Comparison of ENCODE assay signal across 8 mouse cellular contexts in genomic region chr10:7590234-7590689, GRCm38 (mm10). TPM values are rescaled to one million over a fixed set of nuclear protein-coding genes. Genes with fewer than 3 reads are reported as not detected.
A peak's percentile ranks its signal among the peaks of the same experiment; 100 is the strongest.
DNase-seq lines count a peak whose midpoint lies in the region; ATAC-seq and TF ChIP-seq lines count a peak whose summit lies in the region.

No protein-coding gene starts in this region.

- TF ChIP-seq POLR2A in heart, adult 2 months (IDR thresholded peaks at IDR 0.05; ENCODE audit: insufficient read depth, low read depth, low read length), result no peak
- TF ChIP-seq POLR2A in testis, adult 2 months (IDR thresholded peaks at IDR 0.05; ENCODE audit: control insufficient read depth, low read depth, low read length), result no peak

- peak overlapping the region; percentile 47 for H3K9ac ChIP-seq in heart, adult 2 months (ENCODE audit: low read depth, low read length)
- H3K9ac ChIP-seq in hindbrain, embryonic 15.5 days, result peak overlapping the region; percentile 75
- H3K9ac ChIP-seq in midbrain, embryonic 15.5 days, result peak overlapping the region; percentile 83

- no peaks in the 10 kb centered on the region for H3K36me3 ChIP-seq in heart, adult 2 months (ENCODE audit: control insufficient read depth, insufficient read depth, low read length)
- H3K36me3 ChIP-seq in testis, adult 2 months (ENCODE audit: control insufficient read depth, insufficient read depth, low read length), result no peaks in the 10 kb centered on the region; the same call in 1 of the 2 replicates
- H3K36me3 ChIP-seq in hindbrain, embryonic 15.5 days, result no peaks in the 10 kb centered on the region
- H3K36me3 ChIP-seq in midbrain, embryonic 15.5 days (replicated peaks), result no peaks in the 10 kb centered on the region

- H3K9me3 ChIP-seq in hindbrain, embryonic 15.5 days, result no peaks in the 10 kb centered on the region
- H3K9me3 ChIP-seq in midbrain, embryonic 15.5 days, result no peaks in the 10 kb centered on the region

- no peak for TF ChIP-seq EP300 in heart, adult 2 months (IDR thresholded peaks at IDR 0.05; ENCODE audit: insufficient read depth, low read depth, low read length)

- DNase-seq in heart, adult 2 months, result no peak
- DNase-seq in heart, adult 18-20 months, result no peak
- DNase-seq in testis, postnatal 10 days (ENCODE audit: low spot score), result no peak
- DNase-seq in frontal cortex, postnatal 36 days (ENCODE audit: low spot score in 2 of 2), result no peak
- DNase-seq in urinary bladder, postnatal 25 days (ENCODE audit: low spot score), result no peak

- peak overlapping the region; percentile 62 for H3K4me3 ChIP-seq in heart, adult 2 months
- peak overlapping the region; percentile 97 for H3K4me3 ChIP-seq in testis, adult 2 months (ENCODE audit: control insufficient read depth, low read depth, low read length)
- H3K4me3 ChIP-seq in hindbrain, embryonic 15.5 days, result peak overlapping the region; percentile 81
- H3K4me3 ChIP-seq in midbrain, embryonic 15.5 days, result peak overlapping the region; percentile 87

- H3K4me1 ChIP-seq in heart, adult 2 months (ENCODE audit: control insufficient read depth, insufficient read depth, low read length), result peaks cover 2% of the 10 kb centered on the region
- H3K4me1 ChIP-seq in testis, adult 2 months (ENCODE audit: control insufficient read depth, insufficient read depth, low read length), result peaks cover 7% of the 10 kb centered on the region
- H3K4me1 ChIP-seq in hindbrain, embryonic 15.5 days (replicated peaks), result peaks cover 28% of the 10 kb centered on the region
- peaks cover 30% of the 10 kb centered on the region for H3K4me1 ChIP-seq in midbrain, embryonic 15.5 days

- H3K79me2 ChIP-seq in heart, adult 2 months (replicated peaks; ENCODE audit: control insufficient read depth, insufficient read depth, low read length), result no peaks in the 10 kb centered on the region

- no peak for TF ChIP-seq CTCF in heart, adult 2 months (IDR thresholded peaks at IDR 0.05)
- no peak for TF ChIP-seq CTCF in testis, adult 2 months (IDR thresholded peaks at IDR 0.05; ENCODE audit: control insufficient read depth, insufficient read depth, insufficient replicate concordance, low read depth, low read length)

- H3K4me2 ChIP-seq in hindbrain, embryonic 15.5 days, result peak overlapping the region; percentile 86
- peak overlapping the region; percentile 90 for H3K4me2 ChIP-seq in midbrain, embryonic 15.5 days

- no peak overlapping the region; the same call in 1 of the 2 replicates for H3K27ac ChIP-seq in heart, adult 2 months
- no peak overlapping the region for H3K27ac ChIP-seq in testis, adult 2 months (ENCODE audit: control insufficient read depth, insufficient read depth, low read depth, low read length)
- peak overlapping the region; percentile 89 for H3K27ac ChIP-seq in hindbrain, embryonic 15.5 days (replicated peaks)
- peak overlapping the region; percentile 92 for H3K27ac ChIP-seq in midbrain, embryonic 15.5 days

- WGBS in heart, adult 2 months, result under 1% methylated on average over 54 of the region's 54 CpGs
- under 1% methylated on average over 54 of the region's 54 CpGs for WGBS in hindbrain, embryonic 15.5 days
- under 1% methylated on average over 42 of the region's 54 CpGs for WGBS in midbrain, embryonic 15.5 days

- H3K27me3 ChIP-seq in heart, adult 2 months (ENCODE audit: control insufficient read depth, insufficient read depth, low read length), result no peaks in the 10 kb centered on the region; the same call in 1 of the 2 replicates
- no peaks in the 10 kb centered on the region for H3K27me3 ChIP-seq in testis, adult 2 months (ENCODE audit: control insufficient read depth, insufficient read depth, low read length)
- H3K27me3 ChIP-seq in hindbrain, embryonic 15.5 days, result no peaks in the 10 kb centered on the region
- H3K27me3 ChIP-seq in midbrain, embryonic 15.5 days (replicated peaks), result no peaks in the 10 kb centered on the region

- intact Hi-C loops in heart, adult 2 months (cut with DNase I), result no loop called here

- ATAC-seq in hindbrain, embryonic 15.5 days (ENCODE audit: low FRiP score, low read depth), result no peak; the same call in 1 of the 2 replicates
- ATAC-seq in midbrain, embryonic 15.5 days (replicated peaks), result peak; percentile 77

RNA-seq across cellular contexts. Expression of gene Lrp11, which starts 0.7 kb away (rescaled TPM):
- 1 to 10 TPM; 2.2 to 3.0 TPM for total RNA-seq in heart, adult 2 months (2021)
- polyA plus RNA-seq in heart, adult 2 months (2012; rRNA removed), result 3.0 and 4.2 TPM in 2 replicates
- 1 to 10 TPM; 2.9 TPM for total RNA-seq in heart, adult 18-20 months (2021)
- 2.9 and 3.1 TPM in 2 replicates for polyA plus RNA-seq in testis, adult 2 months (2012; rRNA removed)
- 42.9 and 48.5 TPM in 2 replicates for polyA plus RNA-seq in hindbrain, embryonic 15.5 days (2015; fragmentation: Nextera tagmentation; extraction: Ambion mirVana)
- 41.5 and 44.3 TPM in 2 replicates for polyA plus RNA-seq in midbrain, embryonic 15.5 days (2015; fragmentation: Nextera tagmentation; extraction: Ambion mirVana)

Comparison
In these comparisons a context has a peak if more than half of its experiments do, and no peak if none do; other contexts are left out.
1. H3K27ac ChIP-seq: peak in hindbrain, embryonic 15.5 days (single experiment) and midbrain, embryonic 15.5 days (single experiment); none in heart, adult 2 months (single experiment) and testis, adult 2 months (single experiment).
2. Peak in every context shown above with its lines, with median percentiles within 50 percentile points of each other: H3K4me3 ChIP-seq and H3K9ac ChIP-seq.